Mouse (Mus musculus) limb, embryonic 11.5 days (tissue): ENCODE measurements at regions not wholly inside any gene's neighbourhood (a gene's known extent, or its start where the extent isn't known, plus 50 kb on each side); places are given as distances from the start of the nearest gene placed in this dataset.

ENCODE experiments used
- ATAC-seq: fragments of 200-750 bp; cut with Nextera tagmentation; 2 replicates; pipeline ENCODE4 v1.8.0; 2017; ENCODE audit warnings: low read depth; ENCODE audit not compliant: insufficient number of reproducible peaks, low FRiP score, low TSS enrichment
- DNase-seq: peaks from one replicate; pipeline ENCODE4 v3.0.0-alpha.2; 2015; ENCODE audit warnings: low spot score
- H3K27ac ChIP-seq: fragments of 300-500 bp; sonication (generic); replicated peaks from 2 replicates; pipeline ENCODE4 v1.5.1; 2014; ENCODE audit warnings: low read depth, mild to moderate bottlenecking, low read length
- H3K27me3 ChIP-seq: fragments of 300-500 bp; sonication (generic); 2 replicates; pipeline ENCODE4 v1.6.1; 2014; ENCODE audit warnings: mild to moderate bottlenecking, low read length, mixed read lengths; ENCODE audit not compliant: control insufficient read depth, insufficient read depth
- H3K36me3 ChIP-seq: fragments of 300-500 bp; sonication (generic); 2 replicates; pipeline ENCODE4 v1.6.1; 2014; ENCODE audit warnings: mild to moderate bottlenecking, low read length, moderate library complexity, mixed read lengths; ENCODE audit not compliant: control insufficient read depth, insufficient read depth
- H3K4me1 ChIP-seq: fragments of 300-500 bp; sonication (generic); 2 replicates; pipeline ENCODE4 v1.6.1; 2014; ENCODE audit warnings: low read length, mixed read lengths; ENCODE audit not compliant: control insufficient read depth, insufficient read depth
- H3K4me2 ChIP-seq: fragments of 300-500 bp; sonication (generic); 2 replicates; pipeline ENCODE4 v1.6.1; 2014; ENCODE audit warnings: low read depth, mild to moderate bottlenecking, moderate library complexity; ENCODE audit not compliant: severe bottlenecking
- H3K4me3 ChIP-seq: fragments of 300-500 bp; sonication (generic); 2 replicates; pipeline ENCODE4 v1.5.1; 2014; ENCODE audit warnings: low read depth, low read length
- H3K9ac ChIP-seq: fragments of 300-500 bp; sonication (generic); 2 replicates; pipeline ENCODE4 v1.6.1; 2014; ENCODE audit warnings: mild to moderate bottlenecking, low read length
- H3K9me3 ChIP-seq: fragments of 300-500 bp; sonication (generic); 2 replicates; pipeline ENCODE4 v1.6.1; 2016; ENCODE audit warnings: low read length; ENCODE audit not compliant: control insufficient read depth
- WGBS: fragments of 180-500 bp; shearing (Covaris S2); extraction: QIAGEN DNeasy Blood & Tissue Kit; methylation state at CpG from one replicate; pipeline ENCODE4 v1.1.7; 2014; 5-methylcytosine and 5-hydroxymethylcytosine counted together

DNA sequence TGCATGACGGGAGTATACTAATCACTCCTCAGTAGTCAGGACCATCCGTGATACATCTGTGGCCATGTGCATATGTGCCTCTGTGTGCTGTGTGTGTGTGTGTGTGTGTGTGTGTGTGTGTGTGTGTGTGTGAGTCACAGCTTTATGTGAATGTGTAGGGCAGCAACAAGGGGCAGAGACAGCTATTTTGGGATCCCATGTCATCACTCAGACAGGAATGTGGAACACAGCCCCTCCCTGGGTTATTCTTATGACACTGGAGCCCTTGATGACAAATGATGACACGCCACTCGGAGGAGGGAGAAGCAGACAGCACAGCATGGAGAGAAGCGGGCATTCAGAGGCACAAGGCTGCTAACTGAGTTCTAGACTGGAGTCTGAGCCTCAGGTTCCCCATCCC lies 64.4 kb upstream of the Zfp536 start:
- WGBS = 84% methylated on average over 5 of the region's 5 CpGs
- Histone ChIP-seq H3K27me3 (no peaks in the 10 kb centered on the region), H3K9ac (no peak overlapping the region), H3K9me3 (no peaks in the 10 kb centered on the region), H3K4me1 (peaks cover 7% of the 10 kb centered on the region; the same call in 1 of the 2 replicates), H3K27ac (no peak overlapping the region), H3K36me3 (no peaks in the 10 kb centered on the region), H3K4me2 (no peak overlapping the region), H3K4me3 (no peak overlapping the region)
- no peak for ATAC-seq
- DNase-seq = no peak

DNA sequence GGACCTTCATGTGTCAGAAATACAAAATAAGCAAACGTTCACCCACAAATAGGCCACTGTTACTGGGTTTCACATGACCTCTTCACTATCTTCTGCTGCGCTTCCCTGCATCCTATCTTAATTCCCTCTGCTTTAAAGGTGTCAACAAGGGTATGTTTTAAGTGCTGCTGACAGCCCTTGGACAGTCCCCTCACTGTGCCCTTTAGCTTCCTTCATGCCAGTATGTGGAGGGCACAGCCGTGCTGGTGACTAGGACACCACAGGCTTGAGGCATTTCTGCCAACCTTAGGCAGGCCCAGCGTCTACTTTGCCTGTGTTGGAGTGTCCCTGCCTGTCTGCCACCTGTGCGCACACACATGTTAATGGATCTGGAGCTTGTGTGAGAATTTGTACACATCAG lies 63.9 kb upstream of the Zfp536 start:
- Histone ChIP-seq H3K4me3 (no peak overlapping the region), H3K36me3 (no peaks in the 10 kb centered on the region), H3K4me1 (peaks cover 7% of the 10 kb centered on the region; the same call in 1 of the 2 replicates), H3K27me3 (no peaks in the 10 kb centered on the region), H3K9me3 (no peaks in the 10 kb centered on the region), H3K9ac (no peak overlapping the region), H3K27ac (no peak overlapping the region), H3K4me2 (no peak overlapping the region)
- 85% methylated on average over 5 of the region's 5 CpGs for WGBS
- ATAC-seq = no peak
- no peak for DNase-seq

GRCm38 (mm10) chr7:37833420-37833819 lies 60.0 kb upstream of the Zfp536 start:
- no peak for DNase-seq
- no peak overlapping the region for H3K9ac ChIP-seq
- H3K4me3 ChIP-seq = no peak overlapping the region
- H3K4me1 ChIP-seq = no peaks in the 10 kb centered on the region
- H3K27ac ChIP-seq = no peak overlapping the region
- 82% methylated on average over 8 of the region's 8 CpGs for WGBS
- H3K36me3 ChIP-seq = no peaks in the 10 kb centered on the region
- no peaks in the 10 kb centered on the region for H3K9me3 ChIP-seq
- no peak overlapping the region for H3K4me2 ChIP-seq
- H3K27me3 ChIP-seq = no peaks in the 10 kb centered on the region
- ATAC-seq = no peak

- 65% methylated on average over 4 of the region's 4 CpGs for WGBS
- H3K4me3 ChIP-seq = no peak overlapping the region
- no peak overlapping the region for H3K4me2 ChIP-seq
- DNase-seq = no peak
- no peaks in the 10 kb centered on the region for H3K4me1 ChIP-seq
- no peaks in the 10 kb centered on the region for H3K9me3 ChIP-seq
- no peak overlapping the region for H3K9ac ChIP-seq
- no peak overlapping the region for H3K27ac ChIP-seq
- no peaks in the 10 kb centered on the region for H3K36me3 ChIP-seq
- ATAC-seq = 0 out of 2 replicates have a peak, but pooled peaks have one; percentile 17
- no peaks in the 10 kb centered on the region for H3K27me3 ChIP-seq
Observed at GRCm38 (mm10) chr7:37832322-37832721, 58.9 kb upstream of the Zfp536 start.

GRCm38 (mm10) chr7:37825766-37826165 lies 52.3 kb upstream of the Zfp536 start:
- Histone ChIP-seq H3K36me3 (no peaks in the 10 kb centered on the region), H3K4me2 (no peak overlapping the region), H3K27me3 (no peaks in the 10 kb centered on the region), H3K4me3 (no peak overlapping the region), H3K9ac (no peak overlapping the region), H3K9me3 (no peaks in the 10 kb centered on the region), H3K4me1 (no peaks in the 10 kb centered on the region), H3K27ac (no peak overlapping the region)
- DNase-seq (no peak), ATAC-seq (no peak)
- 90% methylated on average over 5 of the region's 5 CpGs for WGBS
